Mouse (Mus musculus): ENCODE data around the gene Acsm3.

DNA sequence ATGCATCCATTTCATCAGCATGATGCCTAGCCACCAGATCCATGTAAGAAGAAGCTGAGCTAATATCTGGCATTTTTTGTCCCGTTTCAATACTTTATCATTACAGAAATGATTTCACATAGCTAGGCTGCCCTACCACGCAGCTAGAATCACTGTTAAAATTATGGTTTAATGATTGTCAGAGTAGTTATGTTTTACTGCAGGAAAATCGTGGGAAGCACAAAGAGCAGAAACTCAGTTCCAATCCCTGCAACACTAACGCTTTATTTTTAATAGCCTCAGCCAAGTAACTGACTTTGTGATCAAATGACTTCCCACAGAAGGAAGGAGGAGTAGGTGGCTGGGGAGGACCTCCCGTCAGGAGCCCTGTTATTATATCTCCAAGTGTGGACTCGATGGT lies 6.3 kb downstream of the Acsm3 start:
- TF ChIP-seq EP300 (optimal IDR thresholded peaks at IDR 0.05): no peak
- TF ChIP-seq CTCF (IDR thresholded peaks at IDR 0.05; ENCODE audit: low read depth): no peak
